Mouse (Mus musculus): Measurements from ENCODE around the gene Ubash3b. TPM values are rescaled to one million over a fixed set of nuclear protein-coding genes. Genes with fewer than 3 reads are reported as not detected.

Ubash3b gene
- 6.7 and 7.4 TPM in 2 replicates for polyA plus RNA-seq (2016; fragmentation: Nextera tagmentation; extraction: Ambion mirVana)

DNA sequence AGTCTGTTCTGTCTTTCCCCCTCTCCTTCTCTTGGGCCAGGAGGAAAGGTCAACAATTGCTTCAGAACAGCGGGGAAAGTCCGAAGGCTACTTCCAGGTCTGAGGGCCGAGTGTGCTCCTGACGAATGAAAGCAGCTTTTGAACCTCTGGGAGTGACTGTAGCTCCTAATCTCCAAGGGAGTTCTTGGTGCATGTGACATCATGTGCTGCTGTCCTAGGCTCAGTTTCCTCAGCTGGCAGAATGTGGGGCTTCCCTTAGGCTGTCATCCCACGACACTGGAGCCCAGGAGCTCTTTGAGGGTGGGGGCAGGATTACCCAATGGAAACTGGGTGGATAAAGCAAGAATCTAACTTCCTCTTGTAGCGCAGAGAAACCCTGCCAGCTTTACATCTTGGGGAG is at the start of gene Ubash3b:
Gene Ubash3b, minus strand, starts transcription at position 285 of the 400 bp plus-strand sequence.
- H3K9me3 ChIP-seq = no peaks in the 10 kb centered on the region
- H3K27ac ChIP-seq (replicated peaks) = no peak within 1 kb of the TSS
- 85% methylated on average over 6 of the region's 6 CpGs for WGBS
- DNase-seq (ENCODE audit: low spot score) = no peak
- H3K4me1 ChIP-seq = peaks cover 26% of the 10 kb centered on the region
- no peaks in the 10 kb centered on the region for H3K36me3 ChIP-seq (replicated peaks)
- H3K27me3 ChIP-seq (replicated peaks; ENCODE audit: low read depth, poor library complexity, severe bottlenecking) = peaks cover 41% of the 10 kb centered on the region
- no peak within 1 kb of the TSS for H3K4me3 ChIP-seq

DNA sequence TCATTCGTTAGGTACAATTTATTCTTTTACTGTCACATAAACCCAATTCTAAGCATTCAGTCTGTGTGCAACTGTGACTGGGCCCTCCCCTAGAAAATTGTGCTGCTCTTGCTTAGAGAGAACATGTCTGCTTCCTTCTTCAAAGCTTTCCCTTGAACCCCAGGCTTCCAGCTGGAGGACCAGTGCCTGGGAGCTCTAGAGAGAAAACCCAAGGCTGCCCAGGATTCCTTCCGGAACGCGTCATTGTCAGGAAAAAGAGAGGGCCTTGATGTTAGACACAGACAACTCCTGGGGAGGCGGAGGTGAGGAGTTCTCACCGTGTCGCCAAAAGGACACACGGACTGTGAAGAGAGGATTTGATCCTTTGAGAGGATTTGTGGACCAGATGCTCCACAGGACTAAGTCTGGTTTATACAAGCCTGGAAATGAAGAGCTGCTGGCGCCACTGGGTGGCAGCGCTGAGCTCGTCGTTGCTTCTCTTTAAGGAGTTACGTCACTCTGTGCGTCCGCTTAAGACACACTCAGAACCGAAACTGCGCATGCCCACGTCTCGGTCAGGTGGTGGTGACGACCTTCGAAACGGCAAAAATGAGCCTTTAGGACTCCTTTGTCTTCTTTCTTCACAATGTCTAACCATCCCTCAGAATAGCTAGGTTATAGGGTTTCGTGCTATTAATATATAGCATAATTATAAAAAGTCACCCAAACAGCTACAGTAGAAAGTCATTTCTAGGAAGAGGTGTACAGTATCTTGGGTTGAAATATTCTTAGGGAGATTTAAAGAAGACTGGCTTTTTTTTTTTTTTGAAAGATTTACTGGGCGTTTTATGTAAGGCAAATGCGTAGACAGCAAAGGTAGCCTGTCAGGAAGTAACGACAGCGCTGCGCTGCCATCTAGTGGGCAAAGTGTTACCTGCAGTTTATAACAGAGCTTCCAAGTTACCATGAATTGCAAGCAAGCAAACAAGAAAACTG is 45.9 kb upstream of the Ubash3b start:
- H3K9me3 ChIP-seq = no peaks in the 10 kb centered on the region
- peak overlapping the region; percentile 54 for H3K4me3 ChIP-seq
- no peaks in the 10 kb centered on the region for H3K27me3 ChIP-seq (replicated peaks; ENCODE audit: low read depth, poor library complexity, severe bottlenecking)
- peak; percentile 93 for DNase-seq (ENCODE audit: low spot score)
- 7% methylated on average over 28 of the region's 28 CpGs for WGBS
- no peaks in the 10 kb centered on the region for H3K36me3 ChIP-seq (replicated peaks)
- H3K27ac ChIP-seq (replicated peaks) = peak overlapping the region; percentile 90
- H3K4me1 ChIP-seq = peaks cover 36% of the 10 kb centered on the region

DNA sequence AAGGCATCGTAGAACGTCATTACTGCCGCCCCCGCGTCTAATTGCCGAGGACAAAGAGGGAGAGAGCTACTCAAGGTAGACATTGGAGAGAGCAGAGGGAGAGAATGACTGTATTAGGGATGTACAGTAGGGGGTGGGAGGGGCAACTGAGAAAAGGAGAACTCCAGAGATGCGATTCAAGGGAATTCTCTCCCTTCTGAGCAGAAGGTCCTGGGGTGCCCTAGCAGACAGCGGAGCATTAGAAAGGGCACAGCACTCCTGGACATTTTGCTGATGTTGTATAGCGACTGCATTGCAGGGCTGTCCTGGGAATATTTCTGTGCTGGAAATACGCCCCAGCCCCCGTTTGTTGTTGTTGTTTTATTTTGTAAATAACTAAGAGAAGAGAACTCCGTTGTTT is 45.2 kb upstream of the Ubash3b start:
- Histone ChIP-seq H3K27ac (replicated peaks) (peak overlapping the region; percentile 90), H3K4me3 (no peak overlapping the region), H3K36me3 (replicated peaks) (no peaks in the 10 kb centered on the region), H3K27me3 (replicated peaks; ENCODE audit: low read depth, poor library complexity, severe bottlenecking) (no peaks in the 10 kb centered on the region), H3K9me3 (no peaks in the 10 kb centered on the region), H3K4me1 (peaks cover 29% of the 10 kb centered on the region)
- no peak for DNase-seq (ENCODE audit: low spot score)
- 88% methylated on average over 12 of the region's 12 CpGs for WGBS

DNA sequence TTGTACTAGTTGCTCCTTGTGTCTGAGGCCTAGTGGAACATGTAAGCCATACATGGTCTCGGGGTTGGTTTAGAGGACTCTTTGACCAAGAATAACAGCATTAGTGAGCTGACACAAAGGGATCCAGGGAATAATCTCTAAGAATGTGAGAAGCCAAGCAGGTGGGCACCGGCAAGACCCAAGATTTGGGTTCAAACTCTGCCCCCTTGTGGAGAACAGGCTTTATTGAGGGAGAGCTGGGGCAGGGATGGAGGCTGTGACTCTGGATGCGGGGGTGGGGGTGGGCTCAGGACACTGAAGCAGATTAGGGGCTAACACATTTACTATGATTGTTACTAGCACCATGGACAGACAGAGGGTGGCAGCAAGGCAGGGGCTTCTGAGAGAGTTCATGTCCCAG is 43.8 kb upstream of the Ubash3b start:
- Histone ChIP-seq H3K27me3 (replicated peaks; ENCODE audit: low read depth, poor library complexity, severe bottlenecking) (no peaks in the 10 kb centered on the region), H3K27ac (replicated peaks) (0 out of 2 replicates have a peak overlapping the region, but pooled peaks have one; percentile 10), H3K36me3 (replicated peaks) (no peaks in the 10 kb centered on the region), H3K4me3 (no peak overlapping the region), H3K4me1 (peaks cover 16% of the 10 kb centered on the region), H3K9me3 (no peaks in the 10 kb centered on the region)
- WGBS = 60% methylated on average over 3 of the region's 3 CpGs
- no peak for DNase-seq (ENCODE audit: low spot score)

DNA sequence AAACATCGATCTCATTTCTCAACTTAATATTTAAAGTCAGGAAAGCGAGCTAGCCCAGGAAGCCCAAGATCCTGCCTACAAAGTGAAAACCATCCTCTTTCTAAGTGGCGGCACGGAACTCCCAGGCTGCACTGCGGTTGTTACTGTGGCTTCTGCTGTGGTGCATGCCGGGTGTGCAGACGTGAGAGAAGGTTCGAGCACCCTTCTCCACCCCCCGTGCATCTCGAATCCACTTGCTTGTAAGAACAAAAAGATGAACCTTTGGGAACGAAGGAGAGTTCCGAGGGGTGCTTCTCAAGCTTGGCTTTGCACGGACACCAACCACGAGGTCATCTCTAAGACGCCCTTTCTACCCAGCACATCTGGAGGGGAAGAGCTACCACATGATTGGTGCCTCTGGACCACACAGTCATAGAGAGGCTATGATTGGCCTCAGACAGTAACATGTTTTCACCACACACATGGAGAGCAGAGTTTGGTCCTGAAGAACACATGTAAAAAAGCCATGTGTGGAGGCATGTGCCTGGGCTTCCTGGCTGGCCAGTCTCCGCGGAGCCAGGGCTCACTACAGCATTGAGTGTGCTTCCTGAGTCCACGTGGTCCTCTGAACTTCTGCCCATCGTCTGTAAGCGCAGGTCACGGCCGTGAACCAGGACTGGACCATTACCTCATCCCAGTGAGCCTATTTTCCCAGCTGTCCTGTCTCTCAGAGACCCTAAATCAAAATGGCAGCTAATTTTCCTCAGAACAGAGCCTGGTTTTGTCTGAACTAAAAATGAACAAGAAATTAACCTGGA is 38.2 kb upstream of the Ubash3b start:
- no peaks in the 10 kb centered on the region for H3K9me3 ChIP-seq
- no peaks in the 10 kb centered on the region for H3K36me3 ChIP-seq (replicated peaks)
- 86% methylated on average over 22 of the region's 22 CpGs for WGBS
- no peak for DNase-seq (ENCODE audit: low spot score)
- no peaks in the 10 kb centered on the region for H3K27me3 ChIP-seq (replicated peaks; ENCODE audit: low read depth, poor library complexity, severe bottlenecking)
- peaks cover 12% of the 10 kb centered on the region; the same call in 1 of the 2 replicates for H3K4me1 ChIP-seq
- H3K4me3 ChIP-seq = no peak overlapping the region
- peak overlapping the region; percentile 14; the same call in 1 of the 2 replicates for H3K27ac ChIP-seq (replicated peaks)

DNA sequence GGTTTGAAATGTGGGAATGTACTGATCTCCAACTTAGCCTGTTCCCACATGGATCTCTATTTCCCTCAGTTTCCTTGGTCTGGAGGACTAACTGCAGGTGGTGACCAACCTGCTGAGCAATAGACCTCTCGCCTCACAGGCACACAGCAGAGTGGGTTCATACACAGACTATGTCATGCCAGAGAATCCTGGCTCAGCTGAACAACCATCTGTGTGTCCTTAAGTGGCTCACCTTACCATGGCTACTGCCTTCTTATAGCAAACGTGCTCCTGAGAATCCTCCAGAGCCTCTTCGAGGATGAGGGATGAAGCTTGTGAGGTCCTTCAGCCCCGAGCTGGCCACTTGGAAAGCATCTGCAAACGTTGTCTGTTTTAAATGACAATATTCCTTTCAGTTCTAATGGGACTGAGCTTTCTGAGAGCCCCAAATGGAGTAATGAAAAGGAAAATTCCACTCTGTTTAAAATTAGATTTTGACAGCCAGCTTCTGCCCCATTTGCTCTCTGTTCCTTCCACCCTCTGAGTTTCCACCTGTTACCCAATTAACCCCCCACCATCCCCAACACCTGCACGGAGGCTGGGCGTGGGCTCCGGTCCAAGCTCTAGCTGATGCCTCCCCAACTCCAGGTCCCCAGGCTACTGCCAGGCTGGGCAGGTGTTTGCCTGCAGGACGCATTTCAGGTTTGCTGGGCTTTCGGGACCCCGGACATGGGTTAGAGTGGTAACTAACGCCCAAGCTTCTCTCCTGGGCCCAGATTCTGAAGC is 37.2 kb upstream of the Ubash3b start:
- H3K9me3 ChIP-seq = no peaks in the 10 kb centered on the region
- no peak overlapping the region for H3K4me3 ChIP-seq
- DNase-seq (ENCODE audit: low spot score) = no peak
- H3K27me3 ChIP-seq (replicated peaks; ENCODE audit: low read depth, poor library complexity, severe bottlenecking) = no peaks in the 10 kb centered on the region
- no peak overlapping the region for H3K27ac ChIP-seq (replicated peaks)
- peaks cover 12% of the 10 kb centered on the region; the same call in 1 of the 2 replicates for H3K4me1 ChIP-seq
- 79% methylated on average over 12 of the region's 12 CpGs for WGBS
- no peaks in the 10 kb centered on the region for H3K36me3 ChIP-seq (replicated peaks)

DNA sequence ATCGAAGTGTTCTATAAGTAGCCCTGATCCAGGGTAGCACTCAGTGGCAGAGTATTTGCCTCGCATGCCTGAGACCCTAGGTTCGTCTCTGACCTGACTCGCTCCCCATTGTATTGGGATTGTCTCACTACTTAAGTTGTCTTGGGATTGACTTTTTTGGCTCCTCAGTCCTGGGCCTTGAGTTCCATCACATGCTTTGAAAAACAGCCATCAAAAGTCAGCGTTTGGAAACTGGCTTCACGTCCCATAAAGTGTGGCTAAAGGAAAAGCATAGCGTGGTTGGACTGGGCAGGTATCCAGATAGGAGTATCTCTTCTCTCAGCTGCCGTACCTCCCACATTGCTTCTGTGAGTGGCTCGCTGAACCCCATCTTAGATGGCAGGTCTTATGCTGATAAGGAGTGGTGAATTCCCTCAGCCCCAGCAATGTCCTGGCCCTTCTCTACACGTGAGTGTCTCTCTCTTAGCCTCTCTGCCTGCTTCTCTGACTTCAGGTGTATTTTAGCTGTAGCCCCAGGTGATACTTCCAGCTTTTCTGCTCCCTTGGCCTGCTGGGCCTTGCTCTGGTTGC is 34.3 kb upstream of the Ubash3b start:
- Histone ChIP-seq H3K4me1 (peaks cover 17% of the 10 kb centered on the region), H3K36me3 (replicated peaks) (no peaks in the 10 kb centered on the region), H3K4me3 (no peak overlapping the region), H3K27ac (replicated peaks) (no peak overlapping the region), H3K27me3 (replicated peaks; ENCODE audit: low read depth, poor library complexity, severe bottlenecking) (no peaks in the 10 kb centered on the region), H3K9me3 (no peaks in the 10 kb centered on the region)
- no peak for DNase-seq (ENCODE audit: low spot score)
- WGBS = 90% methylated on average over 10 of the region's 10 CpGs

DNA sequence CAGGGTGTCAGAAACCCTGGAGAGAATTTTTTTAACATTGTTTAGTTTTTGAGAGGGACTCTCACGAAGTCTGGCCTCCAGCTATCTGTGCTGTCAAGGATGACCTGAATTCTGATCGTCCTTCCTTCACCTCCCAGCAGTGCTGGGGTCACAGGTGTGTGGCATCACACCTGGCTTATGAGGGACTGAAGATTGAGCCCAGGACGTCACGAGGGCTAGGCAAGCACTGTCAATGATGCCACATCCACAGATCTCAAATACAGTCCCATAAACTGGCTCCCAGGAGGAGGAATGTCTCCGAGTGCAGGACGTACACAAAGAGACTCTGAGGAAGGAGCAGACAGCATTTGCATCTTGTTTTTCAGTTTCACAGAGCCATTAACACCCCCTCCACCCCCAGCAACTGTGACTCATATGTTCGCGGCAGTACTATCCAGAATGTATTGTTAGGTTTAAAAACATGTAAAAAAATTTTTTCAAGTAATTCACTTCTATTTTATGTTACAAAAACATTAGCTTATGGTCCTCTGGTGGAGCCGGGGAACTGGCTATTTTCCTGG is 30.2 kb upstream of the Ubash3b start:
- no peak for DNase-seq (ENCODE audit: low spot score)
- H3K27ac ChIP-seq (replicated peaks) = no peak overlapping the region; the same call in 1 of the 2 replicates
- peaks cover 6% of the 10 kb centered on the region; the same call in 1 of the 2 replicates for H3K4me1 ChIP-seq
- no peaks in the 10 kb centered on the region for H3K9me3 ChIP-seq
- H3K36me3 ChIP-seq (replicated peaks) = no peaks in the 10 kb centered on the region
- WGBS = 73% methylated on average over 9 of the region's 9 CpGs
- H3K4me3 ChIP-seq = no peak overlapping the region
- no peaks in the 10 kb centered on the region for H3K27me3 ChIP-seq (replicated peaks; ENCODE audit: low read depth, poor library complexity, severe bottlenecking)

DNA sequence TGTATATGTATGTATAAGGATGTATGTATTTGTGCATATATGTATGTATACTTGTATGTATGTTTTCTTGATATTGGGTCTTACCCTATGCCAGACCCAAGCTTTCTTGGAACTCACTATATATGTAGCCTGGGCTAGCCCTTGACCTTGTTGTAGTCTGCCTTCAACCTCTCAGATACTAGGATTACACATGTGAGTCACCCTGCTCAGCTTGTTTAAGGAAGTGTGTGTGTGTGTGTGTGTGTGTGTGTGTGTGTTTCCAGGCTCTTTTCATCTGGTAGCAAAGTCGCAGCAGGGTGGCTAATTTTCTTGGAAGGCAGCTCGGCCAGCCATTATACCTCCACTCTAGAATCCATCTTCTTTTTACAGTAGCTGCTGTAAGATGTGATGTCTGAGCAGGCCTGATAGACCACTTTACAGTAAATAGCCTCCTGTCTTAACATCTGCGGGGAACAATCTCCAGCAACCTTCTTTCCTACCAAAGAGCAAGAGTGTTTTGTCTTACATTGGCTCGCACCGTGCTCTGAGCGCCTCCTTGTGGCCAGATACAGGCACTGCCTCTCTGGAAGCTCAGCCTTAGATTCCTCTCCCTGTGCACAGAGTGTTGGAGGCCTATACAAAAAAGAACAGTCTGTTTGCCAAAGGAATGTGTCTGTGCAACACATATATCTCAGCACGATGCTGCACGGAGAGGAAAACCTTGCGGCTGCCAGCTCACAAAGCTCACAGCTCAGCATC is 29.4 kb upstream of the Ubash3b start:
- peak overlapping the region; percentile 26; the same call in 1 of the 2 replicates for H3K27ac ChIP-seq (replicated peaks)
- DNase-seq (ENCODE audit: low spot score) = peak; percentile 85
- no peaks in the 10 kb centered on the region for H3K36me3 ChIP-seq (replicated peaks)
- no peak overlapping the region for H3K4me3 ChIP-seq
- no peaks in the 10 kb centered on the region for H3K27me3 ChIP-seq (replicated peaks; ENCODE audit: low read depth, poor library complexity, severe bottlenecking)
- WGBS = 29% methylated on average over 9 of the region's 9 CpGs
- peaks cover 6% of the 10 kb centered on the region; the same call in 1 of the 2 replicates for H3K4me1 ChIP-seq
- no peaks in the 10 kb centered on the region for H3K9me3 ChIP-seq

DNA sequence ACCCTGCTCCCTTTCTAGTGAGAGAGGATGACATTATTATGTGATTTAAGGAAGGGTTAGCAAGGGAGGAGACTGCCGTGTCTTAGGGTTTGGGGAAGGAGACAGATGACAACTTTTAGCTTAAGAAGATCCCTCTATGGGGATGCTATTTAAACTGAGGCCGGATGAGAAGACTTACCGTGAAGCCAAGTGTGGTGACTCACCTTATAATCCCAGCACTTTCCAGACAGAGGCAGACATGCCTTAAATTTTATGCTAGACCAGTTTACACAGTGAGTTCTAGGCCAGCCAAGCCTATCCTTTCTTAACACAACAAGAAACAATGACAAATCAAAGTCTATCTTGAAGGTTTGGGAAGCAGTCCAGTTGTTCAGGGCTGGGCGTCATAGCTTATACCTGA is 26.4 kb upstream of the Ubash3b start:
- Histone ChIP-seq H3K4me1 (peaks cover 11% of the 10 kb centered on the region), H3K36me3 (replicated peaks) (no peaks in the 10 kb centered on the region), H3K4me3 (no peak overlapping the region), H3K27me3 (replicated peaks; ENCODE audit: low read depth, poor library complexity, severe bottlenecking) (no peaks in the 10 kb centered on the region), H3K27ac (replicated peaks) (no peak overlapping the region), H3K9me3 (no peaks in the 10 kb centered on the region)
- whole genome bisulfite sequencing = 87% methylated on average over 4 of the region's 4 CpGs
- DNase-seq (ENCODE audit: low spot score) = no peak

DNA sequence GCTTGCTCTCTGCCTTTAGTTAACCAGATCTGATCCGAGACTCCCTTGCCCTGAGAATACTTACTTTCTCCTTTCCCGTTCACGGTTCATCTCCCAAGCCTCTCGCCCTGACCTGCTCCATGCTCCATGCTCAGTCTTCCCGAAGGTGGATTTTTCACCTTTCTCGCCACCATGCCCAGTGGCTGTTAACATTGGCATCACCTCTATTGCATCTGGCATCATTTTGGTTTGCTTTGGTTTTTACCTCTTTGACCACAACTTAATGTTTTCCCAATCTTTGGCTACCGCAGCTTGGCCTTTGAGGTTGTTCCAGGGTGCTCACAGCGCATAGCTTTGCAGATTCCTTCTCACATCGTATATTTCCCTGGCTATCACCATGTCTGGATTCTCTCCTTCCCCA is 26.0 kb upstream of the Ubash3b start:
- no peaks in the 10 kb centered on the region for H3K36me3 ChIP-seq (replicated peaks)
- no peaks in the 10 kb centered on the region for H3K27me3 ChIP-seq (replicated peaks; ENCODE audit: low read depth, poor library complexity, severe bottlenecking)
- WGBS = 90% methylated on average over 9 of the region's 9 CpGs
- no peak overlapping the region for H3K4me3 ChIP-seq
- no peak for DNase-seq (ENCODE audit: low spot score)
- no peak overlapping the region for H3K27ac ChIP-seq (replicated peaks)
- no peaks in the 10 kb centered on the region for H3K9me3 ChIP-seq
- H3K4me1 ChIP-seq = peaks cover 14% of the 10 kb centered on the region
